Mouse (Mus musculus) gonadal fat pad, adult 2 months (tissue): ENCODE results near the gene Olfr1177-ps. TPM values are rescaled to one million over a fixed set of nuclear protein-coding genes. Genes with fewer than 3 reads are reported as not detected.

Experiments used
- DNase-seq: peaks from one replicate; pipeline ENCODE4 v3.0.0-alpha.2; 2012; ENCODE audit warnings: low read depth
- polyA plus RNA-seq: library from polyadenylated mRNA; depleted of rRNA; stranded (reverse); fragments of >200 nt; gene quantifications from 2 replicates; pipeline ENCODE4 v1.2.3, GENCODE M21; 2012; rRNA removed

Gene Olfr1177-ps
- polyA plus RNA-seq = not detected in 2 replicates

DNA sequence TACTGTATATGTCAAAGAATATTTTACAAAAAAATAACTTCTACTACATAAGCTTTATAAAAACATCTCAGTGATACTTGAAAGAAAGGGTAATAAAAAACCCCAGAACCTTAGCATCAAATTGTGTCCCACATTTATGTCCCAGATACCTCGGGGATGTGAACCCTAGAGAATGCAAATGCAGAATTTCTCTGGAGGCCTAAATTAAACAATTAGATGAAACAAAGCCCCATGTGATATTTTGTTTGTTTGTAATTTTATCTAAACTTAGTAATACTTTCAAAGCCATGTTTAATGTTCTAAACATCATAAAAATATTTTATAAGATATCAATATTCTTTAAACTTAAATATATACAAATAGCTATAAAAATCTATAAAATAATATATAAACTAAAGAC lies at the start of gene Olfr1177-ps:
Olfr1177-ps (minus strand) TSS at position 101 of the 400 bp plus-strand sequence.
- DNase-seq = no peak

GRCm38 (mm10) chr2:88386762-88387161 lies 40.5 kb upstream of the Olfr1177-ps start, which contains the start of gene Olfr1178:
Gene Olfr1178, plus strand, starts transcription at chr2:88387062.
- no peak for DNase-seq

- no peak for DNase-seq
Measured at GRCm38 (mm10) chr2:88356304-88356703, 10.0 kb upstream of the Olfr1177-ps start.

- no peak for DNase-seq
Measured at GRCm38 (mm10) chr2:88336421-88336820, 9.9 kb downstream of the Olfr1177-ps start, which contains the start of gene Olfr1176. Gene Olfr1176, plus strand, starts transcription at chr2:88336721.

DNA sequence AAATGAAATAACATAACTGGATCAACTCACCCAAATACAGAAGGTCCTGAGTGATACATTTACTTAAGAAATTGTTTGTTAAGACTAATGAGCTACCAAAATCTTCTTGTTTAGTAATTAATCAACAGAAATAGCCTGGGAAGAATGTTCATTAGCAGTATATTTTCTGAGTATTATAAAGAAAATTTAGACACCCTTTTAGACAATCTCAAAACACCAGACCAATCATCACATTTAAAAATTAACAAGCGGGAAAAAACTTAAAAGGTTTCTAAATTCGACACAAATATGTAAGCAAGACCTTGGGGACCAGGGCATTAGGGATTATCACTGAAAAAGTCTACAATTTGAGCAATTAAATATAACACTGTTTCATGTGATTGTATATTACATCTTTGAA lies 19.2 kb downstream of the Olfr1177-ps start, which contains the start of gene Olfr1175-ps:
Olfr1175-ps (minus strand) TSS at position 101 of the 400 bp plus-strand sequence.
- no peak for DNase-seq

- DNase-seq = no peak
Measured at GRCm38 (mm10) chr2:88315035-88315434, 31.3 kb downstream of the Olfr1177-ps start, which contains the start of gene Olfr1174-ps. Gene Olfr1174-ps, minus strand, starts transcription at chr2:88315135.

Other genes with a start within 250 kb of the Olfr1177-ps start
- gene Olfr1166, start 218.2 kb downstream of the Olfr1177-ps start, polyA plus RNA-seq = not detected in 2 replicates
- not detected in 2 replicates for gene Olfr1167, start 191.3 kb downstream of the Olfr1177-ps start, polyA plus RNA-seq
- gene Olfr1168, start 164.6 kb downstream of the Olfr1177-ps start, polyA plus RNA-seq = not detected in 2 replicates
- gene Olfr1170, start 118.2 kb downstream of the Olfr1177-ps start, polyA plus RNA-seq = not detected in 2 replicates
- not detected in 2 replicates for gene Olfr1173, start 66.6 kb downstream of the Olfr1177-ps start, polyA plus RNA-seq
- gene Olfr1174-ps, start 31.4 kb downstream of the Olfr1177-ps start, polyA plus RNA-seq = not detected in 2 replicates
- not detected in 2 replicates for gene Olfr1175-ps, start 19.3 kb downstream of the Olfr1177-ps start, polyA plus RNA-seq
- gene Olfr1176, start 9.8 kb downstream of the Olfr1177-ps start, polyA plus RNA-seq = not detected in 2 replicates
- not detected in 2 replicates for gene Olfr1178, start 40.6 kb upstream of the Olfr1177-ps start, polyA plus RNA-seq
- gene Olfr1179, start 60.0 kb upstream of the Olfr1177-ps start, polyA plus RNA-seq = not detected in 2 replicates
- gene Olfr1180, start 72.7 kb upstream of the Olfr1177-ps start, polyA plus RNA-seq = not detected in 2 replicates
- gene Olfr1181, start 79.7 kb upstream of the Olfr1177-ps start, polyA plus RNA-seq = not detected in 2 replicates
- not detected in 2 replicates for gene Gm13757, start 102.6 kb upstream of the Olfr1177-ps start, polyA plus RNA-seq
- not detected in 2 replicates for gene Olfr1183, start 108.4 kb upstream of the Olfr1177-ps start, polyA plus RNA-seq
- not detected in 2 replicates for gene Olfr1184, start 137.1 kb upstream of the Olfr1177-ps start, polyA plus RNA-seq
- not detected in 2 replicates for gene Olfr1185-ps1, start 146.8 kb upstream of the Olfr1177-ps start, polyA plus RNA-seq
- gene Olfr1186, start 172.1 kb upstream of the Olfr1177-ps start, polyA plus RNA-seq = not detected in 2 replicates
- not detected in 2 replicates for gene Olfr1188, start 210.4 kb upstream of the Olfr1177-ps start, polyA plus RNA-seq
- gene Olfr1189, start 240.0 kb upstream of the Olfr1177-ps start, polyA plus RNA-seq = not detected in 2 replicates